Mouse (Mus musculus) c-Kit-positive CD71-negative TER-119-negative erythroid progenitor cells, embryonic 14.5 days (primary cell): ENCODE data around the gene Clmn.
"Not testable (repeated sequence)": the region's sequence is repeated elsewhere in the genome, so short reads cannot be mapped to it uniquely, and the experiment has no call there.

ENCODE experiments used
- DNase-seq: peaks from one replicate; pipeline ENCODE4 v3.0.0-alpha.2; 2013; ENCODE audit warnings: low read depth

The Clmn gene

DNA sequence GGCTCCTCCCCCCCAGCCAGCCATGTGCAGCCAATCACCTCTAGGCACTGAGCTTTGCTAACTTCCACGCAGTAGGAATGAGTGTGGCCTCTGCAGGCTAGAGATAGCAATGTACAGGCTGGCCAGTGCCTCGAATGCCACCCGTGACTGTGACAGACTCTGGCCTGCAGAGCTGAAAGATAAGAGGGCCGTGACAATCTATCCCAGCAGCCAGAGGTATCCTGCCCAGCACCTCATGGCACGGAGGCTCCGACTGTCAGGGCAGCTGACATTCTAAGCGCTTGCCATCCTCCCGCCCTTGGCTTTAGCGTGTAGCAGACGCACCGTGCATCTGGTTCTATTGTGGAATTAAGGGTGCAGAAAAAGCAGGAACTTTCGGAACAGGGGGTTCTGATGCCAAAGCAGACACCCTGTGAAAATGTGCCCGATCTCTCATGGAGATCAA lies 26.9 kb downstream of the Clmn start:
- DNase-seq = no peak

DNA sequence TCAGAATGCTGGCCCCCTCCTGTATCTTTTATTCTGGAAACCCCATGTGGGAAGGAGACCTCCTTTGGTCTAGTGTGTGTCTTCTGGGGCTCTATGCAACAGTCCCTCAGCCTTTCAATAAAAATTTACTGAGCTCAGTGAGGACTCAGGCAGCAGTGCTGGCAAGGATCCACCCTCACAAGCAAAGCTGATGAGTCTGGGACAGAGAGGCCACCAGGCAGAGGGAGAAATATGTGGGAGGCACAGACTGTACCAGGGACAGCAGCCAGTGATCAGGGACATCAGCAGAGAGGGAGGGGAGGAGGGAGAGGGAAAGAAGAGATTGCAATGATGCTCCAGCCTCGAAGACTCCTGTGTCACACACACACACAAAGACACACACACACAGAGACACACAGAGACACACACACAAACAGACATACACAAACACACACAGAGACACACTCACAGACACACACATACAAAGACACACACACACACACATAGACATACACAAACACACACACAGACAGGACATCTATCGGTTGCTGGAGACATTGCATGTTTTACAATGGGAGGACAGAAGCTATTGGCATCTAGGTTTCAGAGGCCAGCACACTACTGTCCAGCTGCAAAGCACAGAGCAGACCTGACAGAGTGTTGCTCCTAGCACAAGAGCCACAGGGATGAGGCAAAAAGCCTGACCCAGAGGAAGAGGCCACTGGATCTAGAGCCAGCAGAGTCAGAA lies 27.6 kb downstream of the Clmn start:
- no peak for DNase-seq

DNA sequence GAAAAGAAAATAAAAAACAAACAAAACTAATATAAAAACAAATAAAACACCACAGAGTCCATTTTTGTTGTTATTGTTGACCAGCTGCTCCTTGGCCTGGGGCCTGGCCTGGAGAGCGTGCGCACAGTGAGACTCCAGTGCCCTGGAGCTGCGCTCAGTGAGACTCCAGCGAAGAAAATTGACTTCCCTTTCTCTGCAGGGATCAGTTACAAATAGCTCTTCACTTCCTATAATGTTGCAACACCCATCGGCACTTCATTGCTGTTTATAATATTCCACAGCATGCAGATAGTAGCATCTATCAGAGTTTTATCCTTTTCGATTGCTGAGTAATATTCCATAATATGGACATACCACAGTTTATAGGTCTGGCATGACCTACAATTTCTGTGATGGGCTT lies 28.6 kb downstream of the Clmn start:
- DNase-seq = no peak

DNA sequence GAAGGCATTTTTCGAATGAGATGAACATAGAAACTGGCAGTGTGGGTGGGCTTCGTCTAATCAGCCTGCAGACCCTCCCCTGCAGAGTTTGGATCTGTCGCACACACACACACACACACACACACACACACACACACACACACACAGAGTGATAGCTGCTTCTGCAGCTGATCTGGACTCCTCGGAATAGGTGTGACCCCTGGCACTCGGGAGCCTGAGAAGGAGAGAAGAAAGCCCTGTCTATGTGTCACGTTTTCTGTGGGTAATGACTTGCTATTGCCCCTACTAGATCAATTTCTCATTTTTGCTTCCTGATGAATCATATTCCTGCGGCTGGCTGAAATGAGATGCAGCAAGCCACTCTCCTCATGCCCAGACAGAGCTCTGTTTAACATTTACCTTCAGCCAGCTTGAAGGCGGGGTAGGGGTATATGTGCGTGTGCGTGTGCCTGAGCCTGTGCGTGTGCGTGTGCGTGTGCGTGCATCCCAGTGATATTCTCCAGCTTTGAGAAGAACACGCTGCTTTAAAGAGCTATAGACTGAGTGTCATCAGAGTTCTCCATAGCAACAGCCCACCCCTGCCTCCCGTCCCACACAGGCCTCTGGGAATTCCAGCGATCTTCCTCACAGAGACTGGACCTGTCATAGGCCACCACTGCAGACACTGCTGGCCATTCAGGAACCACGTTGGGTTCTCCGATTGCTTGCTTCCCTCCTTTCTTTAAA lies 29.3 kb downstream of the Clmn start:
- no peak for DNase-seq

DNA sequence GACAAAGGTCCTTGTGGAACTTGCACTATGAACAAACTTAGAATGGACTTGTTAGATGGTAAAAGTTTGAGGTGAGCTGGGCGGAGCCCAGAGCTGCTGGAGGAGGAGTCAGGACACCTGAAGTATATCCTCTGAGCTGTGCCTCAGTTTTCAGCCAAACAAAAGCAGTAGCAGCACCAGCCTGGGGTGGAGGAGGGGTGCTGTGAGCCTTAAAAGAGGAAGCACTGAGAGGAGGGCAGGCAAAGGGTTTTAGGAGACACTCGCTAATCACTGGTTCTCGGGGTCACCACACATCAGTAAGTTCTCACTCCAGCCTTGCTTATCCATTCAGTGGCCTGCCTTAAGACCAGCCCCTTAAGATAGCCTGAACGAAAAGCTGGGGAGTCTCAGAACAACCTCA lies 30.1 kb downstream of the Clmn start:
- no peak for DNase-seq

DNA sequence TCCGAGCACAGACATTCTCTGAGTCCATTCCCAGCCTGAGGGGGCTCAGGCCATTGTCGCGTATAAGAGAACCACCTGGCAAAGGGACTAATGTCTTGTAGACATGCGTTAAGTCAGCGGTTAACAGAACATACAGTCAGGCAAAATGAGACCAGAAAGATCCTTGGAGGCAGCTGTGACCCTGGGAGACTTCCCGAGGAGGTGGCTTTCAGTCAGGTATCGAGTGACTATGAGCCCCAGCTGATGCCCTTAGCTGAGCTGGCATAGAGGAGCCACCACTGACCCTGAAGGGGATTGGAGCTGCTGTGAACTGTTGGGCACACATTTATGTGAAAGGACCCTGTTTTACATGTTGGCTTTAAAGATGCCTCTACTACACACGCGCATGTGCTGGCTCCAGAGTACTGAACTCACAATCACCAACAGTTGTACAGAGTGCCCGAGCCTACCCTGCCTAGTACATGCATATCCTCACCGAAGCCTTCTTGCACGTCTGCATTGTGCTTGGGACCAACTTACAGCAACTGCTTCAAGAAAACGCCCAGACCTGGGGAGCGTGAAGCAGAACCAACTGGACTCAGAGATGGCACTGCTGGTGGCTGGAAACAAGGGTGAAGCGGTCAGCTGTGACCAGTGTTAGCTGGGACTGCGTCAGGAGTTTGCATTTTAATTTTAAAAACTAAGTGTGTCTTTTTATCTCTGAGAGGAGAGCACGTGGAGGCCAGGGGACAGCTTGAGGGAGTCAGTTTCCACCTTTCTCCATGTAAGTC lies 34.0 kb downstream of the Clmn start:
- no peak for DNase-seq

DNA sequence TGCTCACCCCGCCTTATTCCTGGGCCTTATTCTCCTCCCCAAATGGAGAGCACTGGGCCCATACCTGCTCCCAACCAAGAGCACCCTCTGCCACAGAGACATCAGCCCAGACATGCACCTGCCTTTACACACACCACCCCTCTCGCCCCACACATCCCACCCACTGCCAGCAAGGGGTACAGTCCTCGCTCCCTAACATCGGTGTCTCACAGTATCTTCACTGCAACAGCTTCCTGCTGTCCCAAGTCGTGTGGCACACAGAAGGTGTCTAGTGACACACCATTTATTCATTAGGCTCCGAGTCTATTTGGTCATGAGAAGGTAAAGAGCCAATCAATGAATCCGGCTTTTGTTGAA lies 34.6 kb downstream of the Clmn start:
- DNase-seq = no peak

DNA sequence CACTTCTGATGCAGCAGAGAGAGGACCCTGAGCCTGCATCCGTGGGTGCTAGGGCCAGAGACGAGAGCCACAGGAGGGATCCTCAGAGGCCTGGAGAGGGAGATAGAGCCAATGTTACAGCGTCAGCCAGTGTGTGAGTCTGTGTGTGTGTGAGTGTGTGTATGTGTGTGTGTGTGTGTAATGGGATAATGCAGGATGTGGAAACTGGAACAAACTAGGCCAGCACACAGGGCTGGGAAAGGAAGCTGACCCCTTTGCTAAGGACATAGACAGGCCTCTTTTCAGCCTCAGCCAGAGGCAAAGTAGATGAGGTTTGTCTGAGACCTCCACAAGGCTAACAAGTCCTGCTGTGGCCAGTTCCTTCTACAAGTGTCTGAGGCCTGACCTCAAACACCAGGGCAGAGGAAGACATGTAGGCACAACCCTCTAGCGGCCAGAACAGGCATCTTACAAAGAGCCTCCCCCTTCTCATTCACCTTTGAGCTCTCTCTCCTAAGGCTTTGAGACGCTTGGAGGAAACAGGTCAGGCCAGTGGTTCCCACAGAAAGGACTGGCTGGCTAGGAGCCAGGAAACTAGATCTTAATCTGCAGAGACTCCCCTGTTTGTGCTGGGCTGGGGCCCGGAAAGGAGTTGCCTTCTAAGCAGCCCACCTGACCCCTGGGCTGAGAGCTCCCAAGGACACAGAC lies 35.1 kb downstream of the Clmn start:
- DNase-seq = no peak

DNA sequence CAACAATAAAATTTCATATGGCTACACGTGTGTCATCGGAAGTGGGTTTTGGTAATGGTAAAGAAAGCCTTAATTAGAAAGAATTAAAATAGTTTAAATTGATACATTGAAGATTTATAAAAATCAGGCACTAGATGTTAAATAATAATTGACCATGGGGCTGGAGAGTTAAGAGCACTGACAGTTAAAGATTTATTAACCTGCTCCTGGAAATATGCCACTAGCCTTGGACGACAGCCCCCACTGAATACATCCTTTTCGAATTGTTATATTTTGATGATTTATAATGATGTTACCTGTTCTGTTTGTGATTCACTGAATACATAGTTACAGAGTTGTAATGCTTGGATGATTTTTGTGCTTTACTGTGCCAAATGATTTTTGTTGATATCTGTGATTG lies 35.9 kb downstream of the Clmn start:
- DNase-seq = not testable (repeated sequence)

DNA sequence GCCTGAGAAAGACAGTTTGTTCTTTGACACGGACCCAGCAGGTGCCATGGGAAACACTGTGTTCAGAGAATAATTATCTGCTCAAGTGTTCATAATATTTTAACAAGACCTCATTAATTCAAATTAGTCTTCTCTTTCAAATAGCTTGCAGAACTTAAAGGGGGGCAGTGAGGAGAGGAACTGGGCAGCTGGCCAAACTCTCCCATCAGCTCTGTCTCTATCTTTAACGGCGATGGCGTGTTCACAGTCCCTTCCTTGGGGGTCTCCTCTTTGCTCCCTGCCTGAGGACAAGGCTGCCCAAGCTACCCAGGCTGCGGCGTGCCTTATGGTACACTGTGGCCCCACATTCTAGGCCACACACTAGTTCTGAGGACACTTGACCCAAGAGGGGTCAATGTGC lies 37.2 kb downstream of the Clmn start:
- no peak for DNase-seq

DNA sequence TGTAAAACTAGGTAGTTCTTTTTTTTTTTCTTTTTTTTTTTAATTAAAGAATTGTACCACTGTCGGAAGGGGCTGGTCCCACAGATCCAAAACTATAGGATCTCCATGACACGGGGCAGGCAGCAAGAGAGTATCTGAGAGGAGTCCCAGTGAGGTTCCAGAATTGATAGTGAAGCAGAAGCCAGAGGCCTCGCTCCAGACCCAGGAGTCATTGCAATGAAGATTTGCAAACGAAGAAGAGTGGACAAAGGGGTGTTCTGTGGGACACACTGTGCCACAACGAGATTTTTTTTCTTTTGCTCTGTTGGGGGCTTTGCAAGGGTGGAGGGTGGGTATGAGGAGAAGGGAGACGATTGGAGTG lies 40.0 kb downstream of the Clmn start:
- DNase-seq = no peak

DNA sequence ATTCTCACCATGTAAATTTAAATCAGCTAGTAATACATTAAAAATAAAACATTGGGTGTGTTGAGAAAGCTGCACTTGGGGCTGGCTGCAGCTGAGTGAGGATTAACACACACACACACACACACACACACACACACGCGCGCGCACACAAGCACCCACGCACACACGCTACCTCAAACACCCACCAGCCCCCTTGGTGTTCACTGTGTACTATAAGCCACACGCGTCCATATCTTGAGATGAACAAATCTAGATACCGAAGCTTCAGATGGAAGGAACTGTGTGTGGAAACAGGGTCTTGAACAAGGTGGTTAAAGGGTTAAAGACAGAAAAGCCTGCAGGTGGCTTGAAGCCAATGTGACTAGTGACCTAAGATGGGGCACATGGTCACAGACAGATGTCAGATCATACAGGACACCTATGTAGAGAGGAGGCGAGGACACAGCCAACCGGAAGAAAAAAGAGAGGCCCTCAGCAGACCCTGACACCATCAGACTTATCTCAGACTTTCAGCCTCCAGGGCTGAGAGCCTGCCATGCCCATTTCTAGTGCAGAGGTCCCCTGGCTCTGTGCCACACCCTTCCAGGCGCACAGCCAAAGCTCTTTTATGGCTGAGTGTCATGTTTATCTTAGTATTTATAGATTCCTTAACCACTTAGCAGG lies 40.5 kb downstream of the Clmn start:
- no peak for DNase-seq

DNA sequence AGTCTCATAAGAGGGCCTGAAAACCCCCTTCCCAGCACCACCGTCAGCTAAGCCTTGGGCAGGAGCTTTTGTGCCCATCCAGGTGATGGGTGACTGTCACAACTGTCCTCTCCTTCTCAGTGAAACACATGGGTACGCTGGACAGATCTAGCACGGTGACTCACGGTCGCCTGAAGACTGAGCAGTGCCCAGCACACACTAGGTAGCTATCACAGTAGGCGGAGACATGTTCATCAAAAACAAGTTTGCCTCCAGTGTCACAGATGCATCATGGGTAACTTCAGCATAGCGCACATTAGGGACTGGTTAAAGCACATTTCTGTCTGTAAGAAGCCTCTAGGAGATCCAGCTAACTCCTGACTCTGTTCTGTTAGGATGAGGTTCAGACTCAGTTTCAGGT lies 41.2 kb downstream of the Clmn start:
- no peak for DNase-seq

DNA sequence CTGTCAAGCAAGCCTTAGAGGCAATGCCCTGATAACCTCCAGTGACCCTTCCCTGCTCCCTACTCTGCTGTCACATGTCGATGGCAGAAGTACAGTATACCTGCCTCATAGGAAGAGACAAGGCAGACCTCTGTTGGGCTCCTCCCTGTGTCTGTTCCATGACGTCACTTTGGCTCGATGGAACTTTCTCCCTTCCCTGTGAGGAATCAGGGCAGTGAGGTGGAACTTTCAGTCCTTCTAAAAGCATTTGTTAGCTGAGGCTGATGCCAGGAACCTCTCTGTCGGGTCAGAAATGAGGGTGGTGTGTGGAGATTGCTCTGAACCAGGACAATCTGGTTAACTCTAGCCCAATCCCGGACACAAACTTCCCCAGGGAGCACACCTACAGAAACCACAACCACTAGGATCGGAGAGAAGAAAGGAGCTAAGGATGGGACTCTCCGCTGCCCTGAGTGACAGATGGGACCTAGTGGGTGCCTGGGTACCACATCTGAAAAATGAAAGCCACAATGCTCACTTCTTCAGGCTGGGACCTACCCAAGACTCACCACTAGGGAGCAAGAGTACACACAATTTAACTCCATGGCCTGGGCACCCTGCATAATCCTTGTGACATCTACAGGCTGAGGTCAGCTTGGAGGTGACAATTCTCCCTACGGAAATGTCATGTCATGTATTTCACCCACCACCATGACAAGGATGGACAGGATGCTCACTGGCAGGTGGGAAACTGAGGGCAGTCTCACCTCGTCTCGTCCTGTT lies 41.9 kb downstream of the Clmn start:
- no peak for DNase-seq

DNA sequence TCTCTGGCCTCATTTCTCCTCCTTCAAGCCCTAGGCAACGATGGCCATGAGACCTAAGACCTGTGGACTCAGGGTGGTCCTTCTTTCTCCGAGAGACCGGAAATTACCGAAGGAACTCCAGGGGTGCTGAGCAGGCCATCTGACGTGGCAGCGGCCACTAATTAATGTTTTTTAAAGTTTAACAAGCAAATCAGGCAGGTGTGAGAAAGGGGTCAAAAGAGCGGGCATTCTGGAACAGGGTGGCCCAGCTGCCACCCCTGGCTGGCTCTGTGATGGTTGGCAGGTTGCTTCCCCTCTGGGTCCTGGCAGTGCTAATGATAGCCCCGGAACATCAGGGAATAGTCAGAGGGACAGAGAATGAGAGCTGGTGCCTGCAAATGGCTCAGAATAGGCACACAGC lies 42.7 kb downstream of the Clmn start:
- no peak for DNase-seq

DNA sequence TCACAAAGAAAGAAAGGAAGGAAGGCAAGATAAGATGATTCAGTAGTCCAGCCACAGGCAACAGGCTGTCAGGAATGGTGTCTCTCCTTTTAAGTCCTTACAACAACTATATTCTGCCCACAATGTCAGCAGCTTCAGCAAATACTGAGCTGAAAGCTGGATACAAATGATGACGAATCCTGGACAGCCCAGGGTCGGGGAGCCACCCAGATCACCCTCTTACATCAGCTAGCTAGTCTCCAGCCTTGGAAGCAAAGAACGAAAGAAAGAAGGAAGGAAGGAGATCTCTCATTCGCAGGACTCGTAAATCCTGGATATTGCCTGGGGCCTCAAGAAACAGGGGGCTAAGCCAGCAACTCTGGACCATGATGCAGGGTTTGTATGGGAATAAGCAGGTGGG lies 44.8 kb downstream of the Clmn start:
- DNase-seq = no peak

DNA sequence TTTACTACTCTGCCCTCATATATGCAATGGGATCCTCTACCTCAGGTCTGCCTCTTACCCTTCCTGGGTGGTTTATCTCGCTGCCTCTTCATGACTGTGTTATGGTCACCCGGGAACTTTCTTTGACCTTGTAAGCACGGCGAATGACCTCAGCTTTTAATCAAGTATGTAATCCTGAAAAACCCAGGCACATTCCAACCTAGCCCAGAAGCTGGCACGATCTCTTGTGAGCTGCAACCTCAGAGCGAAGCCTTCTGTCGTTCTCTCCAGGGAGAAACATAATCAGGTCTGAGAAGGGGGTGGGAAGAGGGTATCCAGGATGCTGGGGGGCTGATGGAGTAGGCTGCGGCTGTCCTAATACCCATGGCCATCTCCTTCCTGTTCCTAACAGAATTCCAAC lies 45.8 kb downstream of the Clmn start:
- DNase-seq = no peak

DNA sequence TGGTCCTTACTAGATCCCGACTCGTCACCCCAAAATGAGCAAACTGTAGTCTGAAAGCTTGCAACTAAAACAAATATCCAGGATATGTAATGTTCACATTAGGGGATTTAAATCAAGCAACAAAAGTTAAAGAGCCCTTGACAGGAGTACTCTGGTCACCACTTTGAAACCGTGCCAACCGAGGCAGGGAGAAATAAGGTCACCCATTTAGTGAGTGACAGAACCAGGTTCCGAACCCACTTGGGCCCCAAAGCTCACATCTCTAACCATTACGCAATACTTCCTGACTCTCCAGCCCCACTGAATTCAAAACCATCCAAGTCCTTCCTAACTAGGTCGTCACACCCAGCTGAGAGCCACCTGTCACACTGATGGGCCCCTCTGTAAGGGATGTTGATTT lies 46.8 kb downstream of the Clmn start:
- DNase-seq = no peak

DNA sequence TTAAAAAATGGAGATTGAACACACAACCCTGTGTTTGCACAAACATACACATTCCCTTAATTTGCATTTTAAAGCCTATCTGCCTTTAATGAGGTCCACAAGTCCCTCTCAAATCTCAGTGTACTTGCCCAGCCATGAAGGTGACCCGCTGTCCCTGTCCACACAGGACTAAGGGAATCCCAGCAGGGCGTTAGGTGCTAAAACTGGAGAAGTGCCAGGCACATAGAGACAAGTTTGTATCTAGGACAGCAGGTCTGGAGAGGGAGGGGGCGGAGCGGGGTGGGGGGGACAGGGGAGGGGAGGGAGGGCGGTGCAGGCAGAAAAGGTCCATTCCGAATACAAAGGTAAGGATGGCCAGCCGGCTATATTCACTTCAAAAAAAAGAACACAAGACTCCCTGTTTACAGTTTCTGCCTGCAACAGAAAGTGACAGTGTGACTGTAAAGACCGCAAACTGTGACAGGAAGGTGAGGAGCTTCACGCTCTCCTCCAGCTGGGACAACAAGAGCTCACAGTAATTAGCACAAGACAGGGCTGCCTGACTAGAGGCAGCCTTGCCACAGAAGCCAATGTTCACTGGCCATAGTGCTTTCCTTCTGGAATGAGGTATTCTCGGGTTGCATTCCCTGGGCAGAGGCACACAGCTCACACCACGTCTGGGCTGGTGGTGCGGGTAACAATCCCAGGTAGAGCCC lies 47.6 kb downstream of the Clmn start:
- DNase-seq = no peak

DNA sequence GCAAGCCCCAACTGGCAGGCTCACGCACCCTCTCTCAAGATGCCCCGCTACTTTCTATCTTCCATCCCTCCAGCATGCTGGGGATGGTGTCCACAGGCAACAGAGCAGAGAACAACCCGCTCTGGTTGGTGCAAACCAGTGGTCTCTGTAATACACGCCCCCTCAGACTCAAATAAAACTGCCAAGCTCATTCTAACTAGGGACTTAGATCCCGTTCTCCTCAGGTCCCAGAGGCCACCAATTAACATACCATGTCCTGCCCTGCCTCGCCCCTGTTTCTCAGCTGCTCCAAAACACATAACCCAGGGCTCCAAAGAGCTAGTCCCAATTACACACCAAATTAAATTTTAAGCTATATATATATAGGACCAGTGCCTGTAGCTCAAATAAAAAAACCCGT lies 50.6 kb downstream of the Clmn start:
- no peak for DNase-seq

DNA sequence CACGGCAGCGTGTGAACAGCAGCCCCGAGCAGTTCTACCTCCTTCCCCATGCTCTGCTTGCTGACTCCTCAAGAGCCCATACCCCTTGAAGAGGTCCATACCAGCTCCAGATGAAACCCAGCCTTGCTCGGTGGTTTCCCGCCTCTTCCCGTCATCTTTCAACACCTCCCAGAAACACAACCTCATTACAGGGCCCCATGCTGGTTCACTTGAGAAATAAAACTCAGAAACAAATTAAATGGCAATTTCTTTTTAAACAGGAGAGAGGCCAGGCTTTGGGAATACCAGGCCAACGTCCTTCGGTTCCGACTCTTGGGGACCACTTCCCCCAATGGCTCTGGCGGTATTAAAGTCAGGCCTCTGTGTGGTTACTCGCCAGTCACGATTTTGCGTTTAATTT lies 51.1 kb downstream of the Clmn start:
- DNase-seq = no peak
